Mouse (Mus musculus): ENCODE results near the gene Ankrd54.
"Not testable (repeated sequence)": the region's sequence is repeated elsewhere in the genome, so short reads cannot be mapped to it uniquely, and the experiment has no call there.

Ankrd54 gene

GRCm38 (mm10) chr15:79007836-79008235 lies 54.9 kb downstream of the Ankrd54 start:
- DNase-seq: not testable (repeated sequence)

- no peak for DNase-seq
Measured at GRCm38 (mm10) chr15:79007059-79007458, 55.6 kb downstream of the Ankrd54 start.

- no peak for DNase-seq
Measured at GRCm38 (mm10) chr15:79006638-79007037, 56.1 kb downstream of the Ankrd54 start.

GRCm38 (mm10) chr15:79005581-79005980 lies 57.1 kb downstream of the Ankrd54 start:
- no peak for DNase-seq

Data from liver (tissue).